In genomic region chr2:27746854-27747253, GRCm38 (mm10) we compare ENCODE assay signal across 11 mouse cellular contexts.
DNase-seq lines count a peak whose midpoint lies in the region; ATAC-seq and TF ChIP-seq lines count a peak whose summit lies in the region.
"Had no signal": no experiment of that assay in that cellular context is flagged by ENCODE, and none has a peak within 500 bp of the region (broad histone marks: within the 10 kb centered on the region; RNA-seq: fewer than 3 reads in every experiment).

No protein-coding gene starts in this region.

- H3K4me1 ChIP-seq in embryonic facial prominence, embryonic 13.5 days = peaks cover 67% of the 10 kb centered on the region
- peaks cover 55% of the 10 kb centered on the region for H3K4me1 ChIP-seq in embryonic facial prominence, embryonic 10.5 days
- H3K4me1 ChIP-seq in liver, postnatal 0 days (ENCODE audit: insufficient read depth) = peaks cover 39% of the 10 kb centered on the region
- peaks cover 46% of the 10 kb centered on the region for H3K4me1 ChIP-seq in liver, embryonic 12.5 days
- peaks cover 39% of the 10 kb centered on the region for H3K4me1 ChIP-seq in forebrain, embryonic 16.5 days (replicated peaks; ENCODE audit: control insufficient read depth, insufficient read depth, low read length)
- H3K4me1 ChIP-seq in midbrain, embryonic 15.5 days = peaks cover 21% of the 10 kb centered on the region

- no peak overlapping the region for H3K9ac ChIP-seq in embryonic facial prominence, embryonic 13.5 days
- no peak overlapping the region for H3K9ac ChIP-seq in liver, postnatal 0 days (replicated peaks)
- no peak overlapping the region for H3K9ac ChIP-seq in liver, embryonic 12.5 days
- H3K9ac ChIP-seq in forebrain, embryonic 16.5 days (replicated peaks; ENCODE audit: low read depth, low read length) = no peak overlapping the region
- no peak overlapping the region for H3K9ac ChIP-seq in midbrain, embryonic 15.5 days

- TF ChIP-seq CTCF in liver, postnatal 0 days (IDR thresholded peaks at IDR 0.05; ENCODE audit: low read depth) = no peak

- peaks cover 84% of the 10 kb centered on the region for H3K36me3 ChIP-seq in embryonic facial prominence, embryonic 13.5 days
- H3K36me3 ChIP-seq in embryonic facial prominence, embryonic 10.5 days (replicated peaks) = peaks cover 94% of the 10 kb centered on the region
- H3K36me3 ChIP-seq in liver, postnatal 0 days (replicated peaks; ENCODE audit: insufficient read depth, low read length) = peaks cover 40% of the 10 kb centered on the region
- H3K36me3 ChIP-seq in liver, embryonic 12.5 days = peaks cover 34% of the 10 kb centered on the region
- H3K36me3 ChIP-seq in forebrain, embryonic 16.5 days (ENCODE audit: control insufficient read depth, insufficient read depth) = no peaks in the 10 kb centered on the region
- no peaks in the 10 kb centered on the region for H3K36me3 ChIP-seq in midbrain, embryonic 15.5 days (replicated peaks)

- H3K4me2 ChIP-seq in embryonic facial prominence, embryonic 13.5 days = no peak overlapping the region
- no peak overlapping the region for H3K4me2 ChIP-seq in liver, postnatal 0 days (ENCODE audit: low read depth, low read length)
- no peak overlapping the region for H3K4me2 ChIP-seq in liver, embryonic 12.5 days
- no peak overlapping the region for H3K4me2 ChIP-seq in forebrain, embryonic 16.5 days (ENCODE audit: low read length)
- no peak overlapping the region for H3K4me2 ChIP-seq in midbrain, embryonic 15.5 days

- H3K27ac ChIP-seq in embryonic facial prominence, embryonic 13.5 days = peak overlapping the region; percentile 87
- no peak overlapping the region for H3K27ac ChIP-seq in embryonic facial prominence, embryonic 10.5 days (replicated peaks)
- 0 out of 2 replicates have a peak overlapping the region, but pooled peaks have one; percentile 44 for H3K27ac ChIP-seq in liver, postnatal 0 days (ENCODE audit: low read depth)
- H3K27ac ChIP-seq in liver, embryonic 12.5 days = no peak overlapping the region
- H3K27ac ChIP-seq in forebrain, embryonic 16.5 days (ENCODE audit: low read length) = peak overlapping the region; percentile 21
- H3K27ac ChIP-seq in midbrain, embryonic 15.5 days = peak overlapping the region; percentile 52; the same call in 1 of the 2 replicates

- TF ChIP-seq EP300 in liver, postnatal 0 days (IDR thresholded peaks at IDR 0.05; ENCODE audit: low read depth) = no peak

- no peak overlapping the region for H3K4me3 ChIP-seq in embryonic facial prominence, embryonic 13.5 days
- no peak overlapping the region for H3K4me3 ChIP-seq in embryonic facial prominence, embryonic 10.5 days
- H3K4me3 ChIP-seq in liver, postnatal 0 days (ENCODE audit: low read depth, low read length) = no peak overlapping the region
- H3K4me3 ChIP-seq in liver, embryonic 12.5 days = no peak overlapping the region
- H3K4me3 ChIP-seq in forebrain, embryonic 16.5 days (replicated peaks; ENCODE audit: low read length) = no peak overlapping the region
- no peak overlapping the region for H3K4me3 ChIP-seq in midbrain, embryonic 15.5 days

- WGBS in embryonic facial prominence, embryonic 13.5 days = 51% methylated on average over 2 of the region's 2 CpGs
- 53% methylated on average over 2 of the region's 2 CpGs for WGBS in embryonic facial prominence, embryonic 10.5 days
- WGBS in liver, postnatal 0 days (ENCODE audit: insufficient replicate concordance) = 75% methylated on average over 2 of the region's 2 CpGs
- WGBS in liver, embryonic 12.5 days (ENCODE audit: insufficient replicate concordance) = 51% methylated on average over 2 of the region's 2 CpGs
- 21% methylated on average over 2 of the region's 2 CpGs for WGBS in forebrain, embryonic 16.5 days
- WGBS in midbrain, embryonic 15.5 days = 43% methylated on average over 2 of the region's 2 CpGs

- no peak for ATAC-seq in embryonic facial prominence, embryonic 13.5 days (ENCODE audit: insufficient number of reproducible peaks, insufficient read depth, low FRiP score, low TSS enrichment, low read depth)
- ATAC-seq in liver, postnatal 0 days = no peak
- no peak for ATAC-seq in liver, embryonic 12.5 days
- peak; percentile 47 for ATAC-seq in forebrain, embryonic 16.5 days
- ATAC-seq in midbrain, embryonic 15.5 days (replicated peaks) = no peak

- no peak for DNase-seq in embryonic facial prominence, embryonic 10.5 days (ENCODE audit: low spot score)
- no peak for DNase-seq in liver, postnatal 0 days
- DNase-seq in kidney, postnatal 14 days = no peak
- DNase-seq in thymus, postnatal 14 days = no peak
- DNase-seq: adrenal gland, postnatal 25 days; heart, postnatal 14 days; liver had no signal

- H3K9me3 ChIP-seq in embryonic facial prominence, embryonic 13.5 days = no peaks in the 10 kb centered on the region
- H3K9me3 ChIP-seq in embryonic facial prominence, embryonic 10.5 days = no peaks in the 10 kb centered on the region
- no peaks in the 10 kb centered on the region for H3K9me3 ChIP-seq in liver, postnatal 0 days (ENCODE audit: low read length)
- no peaks in the 10 kb centered on the region for H3K9me3 ChIP-seq in liver, embryonic 12.5 days (replicated peaks)
- H3K9me3 ChIP-seq in forebrain, embryonic 16.5 days (ENCODE audit: control insufficient read depth, low read length) = no peaks in the 10 kb centered on the region
- no peaks in the 10 kb centered on the region for H3K9me3 ChIP-seq in midbrain, embryonic 15.5 days

- H3K27me3 ChIP-seq in embryonic facial prominence, embryonic 13.5 days = no peaks in the 10 kb centered on the region
- no peaks in the 10 kb centered on the region for H3K27me3 ChIP-seq in embryonic facial prominence, embryonic 10.5 days (replicated peaks; ENCODE audit: low read depth, poor library complexity, severe bottlenecking)
- H3K27me3 ChIP-seq in liver, postnatal 0 days (ENCODE audit: insufficient read depth, low read length) = no peaks in the 10 kb centered on the region
- no peaks in the 10 kb centered on the region for H3K27me3 ChIP-seq in liver, embryonic 12.5 days (replicated peaks)
- H3K27me3 ChIP-seq in forebrain, embryonic 16.5 days (replicated peaks; ENCODE audit: control insufficient read depth, insufficient read depth, low read length) = no peaks in the 10 kb centered on the region
- H3K27me3 ChIP-seq in midbrain, embryonic 15.5 days (replicated peaks) = no peaks in the 10 kb centered on the region

Comparison
In these comparisons a context has a peak if more than half of its experiments do, and no peak if none do; other contexts are left out.
1. H3K27ac ChIP-seq: peak in embryonic facial prominence, embryonic 13.5 days (single experiment), liver, postnatal 0 days (single experiment), forebrain, embryonic 16.5 days (single experiment) and midbrain, embryonic 15.5 days (single experiment); none in embryonic facial prominence, embryonic 10.5 days (single experiment) and liver, embryonic 12.5 days (single experiment).